Mouse (Mus musculus) megakaryocyte, embryonic 14.5 days (primary cell): Measurements from ENCODE around the gene Ppp2ca. TPM values are rescaled to one million over a fixed set of nuclear protein-coding genes. Genes with fewer than 3 reads are reported as not detected.
A peak's percentile ranks its signal among the peaks of the same experiment; 100 is the strongest.

Source experiments
- H3K27me3 ChIP-seq: replicated peaks from 2 replicates; pipeline ENCODE3; 2012; ENCODE audit warnings: inconsistent platforms
- H3K36me3 ChIP-seq: replicated peaks from 2 replicates; pipeline ENCODE3; 2012; ENCODE audit warnings: low read length, inconsistent platforms, mixed read lengths
- H3K4me1 ChIP-seq: 2 replicates; pipeline ENCODE4 v1.6.1; 2012; ENCODE audit warnings: inconsistent platforms
- H3K4me3 ChIP-seq: replicated peaks from 2 replicates; pipeline ENCODE3; 2012; ENCODE audit warnings: moderate library complexity, mild to moderate bottlenecking, inconsistent platforms
- H3K9me3 ChIP-seq: 2 replicates; pipeline ENCODE4 v1.6.1; 2012; ENCODE audit warnings: inconsistent platforms
- FLI1 ChIP-seq: IDR thresholded peaks from 2 replicates; pipeline ENCODE4 v1.6.1; 2012; ENCODE audit warnings: low read length, inconsistent platforms, mixed read lengths
- GATA1 ChIP-seq: IDR thresholded peaks from 3 replicates; pipeline ENCODE4 v1.6.1; 2012; ENCODE audit warnings: mixed read lengths, low read length, inconsistent platforms, borderline replicate concordance
- polyA plus RNA-seq: library from polyadenylated mRNA; stranded (reverse); fragments of >175 nt; gene quantifications from 2 replicates; pipeline ENCODE4 v1.2.3, GENCODE M21; 2012; ENCODE audit warnings: low replicate concordance; ENCODE audit not compliant: insufficient read depth

Gene Ppp2ca
- polyA plus RNA-seq, 1 experiment = 8.0 TPM

GRCm38 (mm10) chr11:52089291-52089690, 9.2 kb upstream of the Ppp2ca start:
- H3K9me3 ChIP-seq = 0 out of 2 replicates have a peak, but pooled peaks cover under 1% of the 10 kb centered on the region
- no peak for TF ChIP-seq GATA1
- H3K4me3 ChIP-seq = no peak overlapping the region
- no peaks in the 10 kb centered on the region for H3K36me3 ChIP-seq
- H3K27me3 ChIP-seq = peaks cover 2% of the 10 kb centered on the region
- H3K4me1 ChIP-seq = peaks cover 44% of the 10 kb centered on the region

- Histone ChIP-seq H3K9me3 (no peaks in the 10 kb centered on the region), H3K27me3 (peaks cover 2% of the 10 kb centered on the region), H3K4me1 (peaks cover 48% of the 10 kb centered on the region), H3K4me3 (no peak overlapping the region), H3K36me3 (no peaks in the 10 kb centered on the region)
- no peak for TF ChIP-seq FLI1
- TF ChIP-seq GATA1 = no peak
Observed at GRCm38 (mm10) chr11:52091261-52091660, 7.2 kb upstream of the Ppp2ca start.

GRCm38 (mm10) chr11:52094568-52094967, 3.9 kb upstream of the Ppp2ca start:
- Histone ChIP-seq H3K4me1 (peaks cover 44% of the 10 kb centered on the region), H3K36me3 (no peaks in the 10 kb centered on the region), H3K27me3 (peaks cover 2% of the 10 kb centered on the region), H3K4me3 (no peak overlapping the region), H3K9me3 (no peaks in the 10 kb centered on the region)
- TF ChIP-seq FLI1 (no peak), GATA1 (no peak)

- Histone ChIP-seq H3K27me3 (no peaks in the 10 kb centered on the region), H3K4me3 (peak overlapping the region; percentile 98), H3K36me3 (peaks cover 16% of the 10 kb centered on the region), H3K4me1 (peaks cover 54% of the 10 kb centered on the region), H3K9me3 (no peaks in the 10 kb centered on the region)
- TF ChIP-seq GATA1 = no peak
- no peak for TF ChIP-seq FLI1
Observed at GRCm38 (mm10) chr11:52097016-52097415, 1.5 kb upstream of the Ppp2ca start.

- Histone ChIP-seq H3K4me3 (peak overlapping the region; percentile 98), H3K9me3 (no peaks in the 10 kb centered on the region), H3K27me3 (no peaks in the 10 kb centered on the region), H3K4me1 (peaks cover 60% of the 10 kb centered on the region), H3K36me3 (peaks cover 17% of the 10 kb centered on the region)
- TF ChIP-seq GATA1 (no peak), FLI1 (no peak)
Observed at GRCm38 (mm10) chr11:52097596-52097995, 885 bp upstream of the Ppp2ca start.

GRCm38 (mm10) chr11:52099031-52099761, 715 bp downstream of the Ppp2ca start:
- H3K4me1 ChIP-seq = peaks cover 76% of the 10 kb centered on the region
- TF ChIP-seq FLI1 = no peak
- H3K27me3 ChIP-seq = no peaks in the 10 kb centered on the region
- H3K9me3 ChIP-seq = no peaks in the 10 kb centered on the region
- H3K36me3 ChIP-seq = peaks cover 22% of the 10 kb centered on the region
- H3K4me3 ChIP-seq = peak overlapping the region; percentile 98

- Histone ChIP-seq H3K36me3 (peaks cover 24% of the 10 kb centered on the region), H3K4me1 (peaks cover 76% of the 10 kb centered on the region), H3K27me3 (no peaks in the 10 kb centered on the region), H3K9me3 (no peaks in the 10 kb centered on the region), H3K4me3 (peak overlapping the region; percentile 98)
- TF ChIP-seq GATA1 (no peak), FLI1 (no peak)
Observed at GRCm38 (mm10) chr11:52099771-52100219, 1.3 kb downstream of the Ppp2ca start.

GRCm38 (mm10) chr11:52102977-52103376, 4.5 kb downstream of the Ppp2ca start:
- peaks cover 31% of the 10 kb centered on the region for H3K36me3 ChIP-seq
- no peaks in the 10 kb centered on the region for H3K27me3 ChIP-seq
- peaks cover 70% of the 10 kb centered on the region for H3K4me1 ChIP-seq
- H3K9me3 ChIP-seq = no peaks in the 10 kb centered on the region
- TF ChIP-seq GATA1 (no peak), FLI1 (no peak)
- peak overlapping the region; percentile 62 for H3K4me3 ChIP-seq

GRCm38 (mm10) chr11:52105503-52105902, 7.0 kb downstream of the Ppp2ca start:
- Histone ChIP-seq H3K27me3 (no peaks in the 10 kb centered on the region), H3K4me1 (peaks cover 82% of the 10 kb centered on the region), H3K36me3 (peaks cover 40% of the 10 kb centered on the region), H3K4me3 (no peak overlapping the region), H3K9me3 (no peaks in the 10 kb centered on the region)
- TF ChIP-seq GATA1 = no peak

GRCm38 (mm10) chr11:52106037-52106436, 7.6 kb downstream of the Ppp2ca start:
- Histone ChIP-seq H3K27me3 (no peaks in the 10 kb centered on the region), H3K36me3 (peaks cover 37% of the 10 kb centered on the region), H3K4me1 (peaks cover 79% of the 10 kb centered on the region), H3K9me3 (no peaks in the 10 kb centered on the region), H3K4me3 (no peak overlapping the region)
- TF ChIP-seq GATA1 = no peak
- no peak for TF ChIP-seq FLI1
